Mouse (Mus musculus) heart, embryonic 16.5 days (tissue): Measurements from ENCODE around the gene Il17rd. TPM values are rescaled to one million over a fixed set of nuclear protein-coding genes. Genes with fewer than 3 reads are reported as not detected.

Experiments
- ATAC-seq: fragments of 200-750 bp; cut with Nextera tagmentation; replicated peaks from 2 replicates; pipeline ENCODE4 v1.8.0; 2017; ENCODE audit warnings: moderate number of reproducible peaks; ENCODE audit not compliant: insufficient read depth, low FRiP score; ENCODE audit errors: extremely low read depth
- H3K27ac ChIP-seq: fragments of 300-500 bp; sonication (generic); 2 replicates; pipeline ENCODE4 v1.5.1; 2014; ENCODE audit warnings: mild to moderate bottlenecking, low read length, control low read depth, moderate library complexity
- H3K27me3 ChIP-seq: fragments of 300-500 bp; sonication (generic); 2 replicates; pipeline ENCODE4 v1.6.1; 2014; ENCODE audit warnings: low read length, mixed read lengths; ENCODE audit not compliant: control insufficient read depth, insufficient read depth
- H3K36me3 ChIP-seq: fragments of 300-500 bp; sonication (generic); 2 replicates; pipeline ENCODE4 v1.6.1; 2014; ENCODE audit not compliant: control insufficient read depth, insufficient read depth
- H3K4me1 ChIP-seq: fragments of 300-500 bp; sonication (generic); 2 replicates; pipeline ENCODE4 v1.6.1; 2014; ENCODE audit warnings: low read length, mixed read lengths; ENCODE audit not compliant: control insufficient read depth, insufficient read depth
- H3K4me2 ChIP-seq: fragments of 300-500 bp; sonication (generic); 2 replicates; pipeline ENCODE4 v1.6.1; 2014; ENCODE audit warnings: low read depth, mild to moderate bottlenecking, control low read depth, low read length
- H3K4me3 ChIP-seq: fragments of 300-500 bp; sonication (generic); 2 replicates; pipeline ENCODE4 v1.5.1; 2014; ENCODE audit warnings: mild to moderate bottlenecking, control low read depth, low read length
- H3K9ac ChIP-seq: fragments of 300-500 bp; sonication (generic); 2 replicates; pipeline ENCODE4 v1.6.1; 2014; ENCODE audit warnings: low read length, control low read depth
- H3K9me3 ChIP-seq: fragments of 300-500 bp; sonication (generic); replicated peaks from 2 replicates; pipeline ENCODE4 v1.6.1; 2016; ENCODE audit warnings: low read length; ENCODE audit not compliant: control insufficient read depth
- WGBS: fragments of 180-500 bp; shearing (Covaris S2); extraction: QIAGEN DNeasy Blood & Tissue Kit; methylation state at CpG from one replicate; pipeline ENCODE4 v1.1.7; 2014; 5-methylcytosine and 5-hydroxymethylcytosine counted together
- polyA plus RNA-seq: library from polyadenylated mRNA; unstranded; fragments of >200 nt; fragmentation: Nextera tagmentation; extraction: Ambion mirVana; gene quantifications from 2 replicates; pipeline ENCODE4 v1.2.1, GENCODE M21; 2015

Il17rd gene
- polyA plus RNA-seq, 1 experiment from 2014 or later: 0.92 TPM

DNA sequence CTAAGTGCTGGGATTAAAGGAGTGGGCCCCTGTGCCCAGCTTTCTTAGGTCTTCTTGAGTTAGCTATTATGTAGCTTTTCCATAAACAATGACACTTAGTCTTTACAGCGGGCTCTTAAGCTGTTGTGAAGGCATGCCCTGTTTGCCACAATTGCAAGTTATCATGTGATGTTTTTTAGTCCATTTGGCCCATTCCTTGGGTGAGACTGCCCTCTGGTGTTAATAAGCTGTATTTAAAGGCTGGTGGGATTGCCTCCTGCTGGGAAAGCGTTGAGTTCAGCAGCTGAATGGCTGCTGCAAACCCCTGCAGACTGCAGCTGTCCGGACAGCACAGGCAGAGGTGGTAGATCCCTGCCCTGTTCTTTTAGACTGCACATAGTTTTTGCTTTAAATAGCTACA, 58.0 kb downstream of the Il17rd start:
- Histone ChIP-seq H3K9me3 (no peaks in the 10 kb centered on the region), H3K4me2 (no peak overlapping the region), H3K4me3 (no peak overlapping the region), H3K27me3 (no peaks in the 10 kb centered on the region), H3K9ac (no peak overlapping the region), H3K27ac (no peak overlapping the region), H3K4me1 (no peaks in the 10 kb centered on the region), H3K36me3 (peaks cover 4% of the 10 kb centered on the region; the same call in 1 of the 2 replicates)
- 10% methylated on average over 3 of the region's 3 CpGs for WGBS
- no peak for ATAC-seq

DNA sequence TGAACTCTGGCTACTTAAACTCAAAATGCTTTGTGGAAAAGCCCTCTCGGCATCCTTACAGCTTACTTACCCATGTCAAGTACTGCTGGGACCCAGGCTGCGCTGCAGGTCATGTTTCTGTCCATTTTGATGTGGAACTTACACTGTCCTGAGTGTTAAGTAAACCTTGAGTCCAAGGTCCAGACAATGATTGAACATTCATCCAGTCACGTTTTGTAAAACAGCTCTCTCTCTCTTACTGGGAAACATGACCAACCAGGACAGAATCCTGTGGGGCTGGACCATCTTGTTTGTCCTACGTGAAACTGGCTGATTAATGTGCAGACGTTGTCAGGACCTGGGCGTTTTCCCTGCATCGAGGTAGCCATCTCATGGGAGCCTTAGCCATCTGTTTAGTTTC, 63.0 kb downstream of the Il17rd start:
- Histone ChIP-seq H3K4me1 (no peaks in the 10 kb centered on the region), H3K27ac (no peak overlapping the region), H3K4me2 (no peak overlapping the region), H3K36me3 (peaks cover 4% of the 10 kb centered on the region; the same call in 1 of the 2 replicates), H3K9me3 (no peaks in the 10 kb centered on the region), H3K27me3 (no peaks in the 10 kb centered on the region), H3K4me3 (no peak overlapping the region), H3K9ac (no peak overlapping the region)
- 59% methylated on average over 7 of the region's 7 CpGs for WGBS
- no peak for ATAC-seq

DNA sequence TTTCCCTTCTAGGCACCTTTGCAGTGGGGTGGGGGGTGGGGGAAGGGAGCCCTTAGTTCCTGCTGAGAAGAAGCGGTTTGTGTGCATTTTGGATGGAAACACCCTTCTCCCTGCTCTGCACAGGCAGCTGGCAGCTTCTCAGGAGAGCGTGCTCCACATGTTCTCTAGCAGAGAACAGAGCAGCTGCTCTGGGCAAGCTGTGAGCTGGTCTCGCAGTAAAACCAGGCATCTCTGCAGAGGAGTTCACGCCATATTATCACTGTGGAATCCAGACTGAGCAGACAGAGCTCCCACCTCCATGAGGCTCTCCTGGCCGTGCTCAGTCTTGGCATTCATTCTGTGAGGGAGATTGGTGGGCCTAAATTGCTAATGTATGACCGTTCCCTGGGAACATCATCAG, 64.0 kb downstream of the Il17rd start:
- no peak overlapping the region for H3K4me2 ChIP-seq
- no peak for ATAC-seq
- 59% methylated on average over 6 of the region's 6 CpGs for WGBS

DNA sequence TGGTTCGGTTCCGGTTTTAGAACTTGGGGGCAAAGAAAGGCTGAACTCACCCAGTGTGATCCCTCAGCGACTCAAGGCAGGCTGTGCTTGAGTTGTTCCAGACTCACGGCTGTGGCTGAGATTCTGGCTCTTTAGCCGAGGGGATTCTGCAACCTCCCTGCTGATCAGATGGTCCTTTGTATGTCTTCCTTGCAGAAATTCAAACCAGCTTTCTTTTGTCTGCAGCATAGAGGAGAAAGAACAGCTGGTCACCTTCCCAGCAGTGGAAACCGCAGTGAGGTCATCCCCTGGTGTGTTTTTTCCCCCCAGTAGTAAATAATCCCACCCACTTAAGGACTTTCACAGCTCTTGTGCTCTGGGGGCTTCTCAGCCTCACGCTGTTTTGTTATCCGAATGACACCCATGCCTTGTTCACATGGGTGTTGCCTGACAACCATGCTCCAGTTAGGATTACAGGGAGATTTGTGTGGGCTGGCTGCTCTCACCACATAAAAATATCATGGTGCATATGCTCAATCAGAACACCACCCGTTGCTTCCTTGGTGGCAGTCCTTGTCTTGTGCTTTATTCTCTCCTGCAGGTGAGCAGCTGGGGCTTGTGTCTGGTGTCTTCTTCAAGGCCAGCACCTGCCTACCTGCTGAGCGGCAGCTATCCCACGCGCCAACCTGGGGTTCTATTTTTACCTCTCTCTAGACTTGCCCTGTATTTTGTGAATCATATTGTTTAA, 67.2 kb downstream of the Il17rd start:
- Histone ChIP-seq H3K4me2 (no peak overlapping the region), H3K4me1 (peaks cover 5% of the 10 kb centered on the region), H3K36me3 (no peaks in the 10 kb centered on the region), H3K9ac (no peak overlapping the region), H3K9me3 (no peaks in the 10 kb centered on the region), H3K27ac (no peak overlapping the region), H3K27me3 (no peaks in the 10 kb centered on the region), H3K4me3 (no peak overlapping the region)
- no peak for ATAC-seq
- 70% methylated on average over 12 of the region's 12 CpGs for WGBS

More for the DNA sequence above, 64.0 kb downstream of the Il17rd start:
- H3K36me3 ChIP-seq: peaks cover 4% of the 10 kb centered on the region; the same call in 1 of the 2 replicates
- no peak overlapping the region for H3K27ac ChIP-seq
- H3K4me1 ChIP-seq: no peaks in the 10 kb centered on the region
- H3K27me3 ChIP-seq: no peaks in the 10 kb centered on the region
- no peaks in the 10 kb centered on the region for H3K9me3 ChIP-seq
- no peak overlapping the region for H3K9ac ChIP-seq
- H3K4me3 ChIP-seq: no peak overlapping the region

DNA sequence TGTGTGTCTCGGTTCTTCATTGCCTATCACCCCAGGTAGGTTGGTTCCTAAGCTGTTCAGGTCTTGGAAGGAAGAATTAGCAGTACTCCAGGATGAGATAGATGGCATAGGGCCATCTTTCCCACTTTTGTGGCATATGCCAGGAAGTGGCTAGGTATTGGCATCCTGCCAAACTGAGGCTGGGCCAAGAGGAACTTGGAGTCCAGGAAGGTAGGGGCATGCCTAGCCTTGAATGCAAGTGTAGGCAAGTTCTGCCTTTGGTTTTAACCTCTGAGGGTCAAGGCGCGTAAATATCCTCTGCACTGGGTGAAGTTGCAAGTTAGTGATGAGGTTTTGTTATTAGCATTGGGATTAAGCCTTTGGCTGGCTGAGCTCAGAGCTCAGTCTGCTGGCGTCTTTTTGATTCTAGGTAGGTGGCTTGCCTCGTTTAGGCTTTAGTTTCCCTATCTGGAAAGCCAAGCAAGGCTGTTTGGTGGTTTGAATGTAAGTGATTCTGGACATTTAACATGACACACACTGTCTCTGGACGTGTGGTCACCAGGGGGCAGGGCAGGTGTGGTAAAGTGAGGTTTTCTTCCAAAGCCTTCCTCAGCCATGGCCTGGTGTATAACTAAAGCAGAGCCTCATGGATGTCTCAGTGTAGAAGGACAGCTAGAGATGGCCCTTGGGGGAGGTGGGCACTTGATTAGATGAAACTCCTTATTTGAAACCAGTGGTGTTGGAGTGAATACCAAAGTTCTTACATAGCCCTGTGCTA, 70.2 kb downstream of the Il17rd start:
- H3K4me1 ChIP-seq: peaks cover 6% of the 10 kb centered on the region
- no peak overlapping the region for H3K9ac ChIP-seq
- no peak overlapping the region for H3K27ac ChIP-seq
- no peak overlapping the region for H3K4me2 ChIP-seq
- no peaks in the 10 kb centered on the region for H3K27me3 ChIP-seq
- H3K36me3 ChIP-seq: no peaks in the 10 kb centered on the region
- ATAC-seq: 0 out of 2 replicates have a peak, but pooled peaks have one; percentile 54
- 63% methylated on average over 6 of the region's 6 CpGs for WGBS
- no peak overlapping the region for H3K4me3 ChIP-seq
- no peaks in the 10 kb centered on the region for H3K9me3 ChIP-seq

DNA sequence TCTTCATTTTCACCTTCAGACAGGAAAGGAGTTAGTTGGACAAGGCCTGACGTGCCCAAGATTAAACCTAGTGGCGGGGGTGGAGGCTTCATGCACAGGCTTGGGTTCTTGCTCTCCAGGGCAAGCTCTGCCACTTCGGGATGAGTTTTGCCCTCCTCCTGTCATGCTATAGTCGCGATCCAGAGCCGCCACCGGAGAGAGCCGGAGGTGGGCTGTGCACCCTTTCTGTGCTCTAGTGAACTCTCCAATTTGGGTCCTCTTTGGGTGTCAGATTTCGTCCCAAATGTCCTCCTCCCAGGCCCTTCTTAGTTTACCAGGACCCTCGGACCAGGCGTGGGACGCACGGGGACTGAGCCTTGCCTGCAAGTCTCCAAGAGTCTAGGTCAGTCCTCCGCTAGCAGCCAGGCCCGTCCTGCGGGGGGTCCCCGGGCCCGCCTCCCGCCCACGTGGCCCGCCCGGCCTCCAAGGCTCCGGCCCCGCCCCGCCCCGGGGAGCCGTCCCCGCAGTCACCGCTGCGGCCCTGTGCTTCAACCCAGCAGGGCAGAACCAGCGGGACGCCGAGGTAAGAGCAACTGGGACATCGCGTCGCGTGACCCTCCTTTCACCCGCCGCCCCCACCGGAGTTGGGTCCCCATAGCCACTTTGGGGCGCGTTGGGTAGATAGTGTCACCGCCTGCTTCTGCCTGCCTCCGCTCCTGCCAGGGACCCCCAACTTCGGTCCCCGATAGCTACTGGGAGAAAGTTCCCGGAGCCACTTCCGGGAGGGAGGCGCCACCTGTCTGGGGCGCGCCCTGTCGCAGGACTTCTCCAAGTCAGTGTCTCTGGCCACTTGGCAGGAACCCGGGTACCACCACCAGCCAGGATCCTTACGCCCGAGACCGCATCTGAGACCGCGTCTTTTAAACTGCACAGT, 75.9 kb downstream of the Il17rd start, which contains the start of gene Arhgef3:
TSS of gene Arhgef3 (plus strand) at position 538 of the 913 bp plus-strand sequence.
- WGBS: under 1% methylated on average over 54 of the region's 58 CpGs
- Histone ChIP-seq H3K36me3 (no peaks in the 10 kb centered on the region), H3K27ac (no peak within 1 kb of the TSS), H3K9ac (peak within 1 kb of the TSS; percentile 72), H3K9me3 (no peaks in the 10 kb centered on the region), H3K4me2 (peak within 1 kb of the TSS; percentile 75), H3K27me3 (no peaks in the 10 kb centered on the region), H3K4me3 (peak within 1 kb of the TSS; percentile 66), H3K4me1 (peaks cover 5% of the 10 kb centered on the region; the same call in 1 of the 2 replicates)
- ATAC-seq: peak; percentile 95

DNA sequence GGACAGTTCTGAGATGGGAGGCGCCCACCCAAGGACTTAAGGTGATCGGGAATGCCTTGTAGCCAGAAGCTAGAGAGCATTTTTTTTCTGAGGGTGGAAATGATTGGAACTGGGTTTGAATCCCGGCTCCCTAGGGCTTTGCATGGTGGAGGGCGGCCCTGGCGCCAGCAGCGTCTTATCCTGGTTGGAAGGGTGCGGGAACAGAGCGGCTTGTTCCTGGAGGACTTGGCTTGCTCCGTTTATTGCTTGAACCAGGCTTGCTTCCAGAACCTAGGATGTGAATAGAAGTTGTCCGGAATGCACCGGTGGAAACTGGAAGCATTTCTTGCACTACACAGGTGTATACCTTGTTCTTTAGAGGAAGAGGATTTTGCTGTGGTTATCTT, 76.5 kb downstream of the Il17rd start:
- peak overlapping the region; percentile 72 for H3K9ac ChIP-seq
- no peaks in the 10 kb centered on the region for H3K9me3 ChIP-seq
- no peak overlapping the region for H3K27ac ChIP-seq
- no peaks in the 10 kb centered on the region for H3K36me3 ChIP-seq
- peak overlapping the region; percentile 75 for H3K4me2 ChIP-seq
- no peaks in the 10 kb centered on the region for H3K27me3 ChIP-seq
- peaks cover 5% of the 10 kb centered on the region; the same call in 1 of the 2 replicates for H3K4me1 ChIP-seq
- H3K4me3 ChIP-seq: peak overlapping the region; percentile 66
- ATAC-seq: no peak
- 15% methylated on average over 11 of the region's 11 CpGs for WGBS

DNA sequence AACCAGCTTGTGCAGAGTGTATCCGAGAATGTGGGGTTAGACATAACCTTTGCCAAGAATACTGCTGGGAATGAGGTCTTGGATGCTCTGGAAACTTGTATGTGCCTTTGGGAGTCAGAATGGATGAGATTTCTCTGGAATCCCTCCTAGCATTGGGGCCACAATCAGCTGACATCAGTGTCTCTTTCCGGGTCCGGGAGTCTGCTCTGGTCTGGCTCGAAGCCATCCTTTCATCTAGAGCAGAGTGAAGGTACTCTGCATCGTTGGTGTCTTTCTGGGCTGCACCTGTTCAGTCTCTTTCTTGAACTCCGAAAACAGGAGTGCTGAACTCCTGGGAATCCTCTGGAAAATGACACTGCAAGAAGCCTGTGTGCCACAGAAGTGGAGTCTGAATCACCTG, 77.2 kb downstream of the Il17rd start:
- H3K4me3 ChIP-seq: peak overlapping the region; percentile 66
- no peak overlapping the region for H3K9ac ChIP-seq
- no peak for ATAC-seq
- no peak overlapping the region for H3K27ac ChIP-seq
- peaks cover 5% of the 10 kb centered on the region; the same call in 1 of the 2 replicates for H3K4me1 ChIP-seq
- H3K27me3 ChIP-seq: no peaks in the 10 kb centered on the region
- H3K9me3 ChIP-seq: no peaks in the 10 kb centered on the region
- H3K36me3 ChIP-seq: no peaks in the 10 kb centered on the region
- H3K4me2 ChIP-seq: peak overlapping the region; percentile 75; the same call in 1 of the 2 replicates
- WGBS: 39% methylated on average over 6 of the region's 6 CpGs
